Mouse (Mus musculus) kidney, adult 2 months (tissue): ENCODE measurements around the gene Hist1h2bk. TPM values are rescaled to one million over a fixed set of nuclear protein-coding genes. Genes with fewer than 3 reads are reported as not detected.
A peak's percentile ranks its signal among the peaks of the same experiment; 100 is the strongest.

ENCODE experiments used
- DNase-seq: peaks from one replicate; pipeline ENCODE4 v3.0.0; 2021
- H3K27ac ChIP-seq: fragments of 200-500 bp; 2 replicates; pipeline ENCODE4 v1.5.1; 2012; ENCODE audit warnings: low read depth, low read length, control low read depth, inconsistent platforms; ENCODE audit not compliant: insufficient read depth
- H3K27me3 ChIP-seq: fragments of 200-500 bp; replicated peaks from 2 replicates; pipeline ENCODE4 v1.6.1; 2012; ENCODE audit warnings: mild to moderate bottlenecking, moderate library complexity, low read length, inconsistent platforms; ENCODE audit not compliant: control insufficient read depth, insufficient read depth
- H3K36me3 ChIP-seq: fragments of 200-500 bp; 2 replicates; pipeline ENCODE4 v1.6.1; 2012; ENCODE audit warnings: mild to moderate bottlenecking, moderate library complexity, low read length, inconsistent platforms; ENCODE audit not compliant: control insufficient read depth, insufficient read depth
- H3K4me1 ChIP-seq: fragments of 200-500 bp; 2 replicates; pipeline ENCODE4 v1.6.1; 2011; ENCODE audit warnings: low read length; ENCODE audit not compliant: control insufficient read depth, insufficient read depth
- H3K4me3 ChIP-seq: fragments of 200-500 bp; 2 replicates; pipeline ENCODE4 v1.5.1; 2011; ENCODE audit warnings: mild to moderate bottlenecking, low read depth, low read length, control low read depth; ENCODE audit not compliant: insufficient read depth
- CTCF ChIP-seq: fragments of 200-500 bp; conservative IDR thresholded peaks from 2 replicates; pipeline ENCODE4 v1.5.1; 2011; ENCODE audit warnings: low read depth, mild to moderate bottlenecking, control low read depth, low read length, moderate library complexity, mixed read lengths; ENCODE audit not compliant: insufficient read depth, insufficient read length
- POLR2A ChIP-seq: fragments of 200-500 bp; IDR thresholded peaks from one replicate; pipeline ENCODE4 v1.6.1; 2011; ENCODE audit warnings: low read depth, low read length, control low read depth
- WGBS: fragments of 180-500 bp; shearing (Covaris S2); methylation state at CpG from one replicate; pipeline ENCODE4 v1.1.7; 2018; 5-methylcytosine and 5-hydroxymethylcytosine counted together
- polyA plus RNA-seq: library from polyadenylated mRNA; depleted of rRNA; stranded (reverse); fragments of >200 nt; gene quantifications from 2 replicates; pipeline ENCODE4 v1.2.3, GENCODE M21; 2012

The Hist1h2bk gene
- polyA plus RNA-seq, 1 experiment = 4.2 TPM

DNA sequence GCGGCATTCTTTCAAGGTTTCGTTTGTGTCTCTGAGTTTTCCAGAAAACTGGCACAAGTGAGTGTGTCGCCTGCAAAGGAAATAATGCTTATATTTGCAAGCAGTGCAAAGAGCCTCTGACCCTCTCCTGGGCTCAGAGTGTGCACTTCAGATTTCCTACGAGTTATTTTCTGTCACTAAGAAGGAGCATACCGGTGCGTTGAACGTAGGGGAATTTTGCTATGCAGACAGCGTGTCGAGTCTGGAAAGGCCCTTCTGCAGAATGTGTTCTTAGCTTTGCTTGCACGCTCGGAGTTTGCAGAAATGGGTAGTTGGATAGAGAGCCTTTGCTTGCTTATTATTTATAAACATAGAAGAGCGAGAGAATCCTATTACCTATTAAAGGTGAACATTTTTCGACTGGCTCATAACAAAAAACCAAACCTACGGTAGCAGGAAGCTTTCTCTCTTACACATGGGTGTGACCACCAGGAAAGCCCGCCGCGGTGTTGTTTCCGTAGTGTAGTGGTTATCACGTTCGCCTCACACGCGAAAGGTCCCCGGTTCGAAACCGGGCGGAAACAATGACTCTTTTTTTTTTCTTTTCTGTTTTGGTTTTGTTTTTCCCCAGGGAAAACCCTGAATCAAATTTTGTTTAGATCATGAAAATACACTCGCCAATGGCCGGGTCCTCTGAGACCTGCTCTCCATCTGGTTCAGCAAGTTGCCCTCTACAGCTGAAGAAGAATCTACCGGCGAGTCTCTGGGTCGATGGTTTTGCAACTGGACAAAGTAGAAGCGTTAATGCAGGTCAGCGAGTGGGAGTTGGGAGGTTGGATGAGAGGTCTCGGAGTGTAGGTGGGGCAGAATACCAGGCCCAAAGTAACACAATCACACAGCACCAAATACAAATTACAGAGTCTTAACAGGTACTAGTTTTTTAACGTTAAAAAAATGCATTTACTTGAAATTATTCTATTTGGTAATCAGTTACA is 9.3 kb upstream of the Hist1h2bk start:
- no peak overlapping the region for H3K27ac ChIP-seq
- 12% methylated on average over 35 of the region's 35 CpGs for WGBS
- no peaks in the 10 kb centered on the region for H3K27me3 ChIP-seq
- H3K36me3 ChIP-seq = no peaks in the 10 kb centered on the region
- peak; percentile 85 for DNase-seq
- H3K4me3 ChIP-seq = peak overlapping the region; percentile 11
- no peaks in the 10 kb centered on the region for H3K4me1 ChIP-seq
- TF ChIP-seq POLR2A (no peak), CTCF (no peak)

GRCm38 (mm10) chr13:22028673-22029460 is 6.8 kb upstream of the Hist1h2bk start:
- peak; percentile 97 for DNase-seq
- TF ChIP-seq POLR2A (no peak), CTCF (peak; percentile 98)
- Histone ChIP-seq H3K36me3 (no peaks in the 10 kb centered on the region), H3K4me1 (no peaks in the 10 kb centered on the region; the same call in 1 of the 2 replicates), H3K27ac (no peak overlapping the region), H3K4me3 (peak overlapping the region; percentile 51), H3K27me3 (no peaks in the 10 kb centered on the region)
- WGBS = 4% methylated on average over 40 of the region's 40 CpGs

DNA sequence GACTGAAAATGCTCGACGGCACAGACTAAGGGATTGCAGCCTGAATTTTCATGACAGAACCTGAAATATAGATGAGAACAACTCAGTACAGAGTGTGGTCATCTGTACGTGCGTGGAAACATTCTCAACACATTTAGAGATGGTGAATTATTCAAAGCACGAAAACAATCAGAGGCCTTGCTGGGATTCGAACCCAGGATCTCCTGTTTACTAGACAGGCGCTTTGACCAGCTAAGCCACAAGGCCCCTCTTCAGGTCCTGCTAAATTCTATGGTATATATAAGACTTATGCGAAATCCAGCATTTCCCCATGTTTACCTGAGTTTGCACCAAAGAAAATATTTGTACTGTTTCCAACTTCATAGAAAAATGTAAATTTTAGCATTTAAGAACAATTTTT is 5.7 kb upstream of the Hist1h2bk start:
- 63% methylated on average over 8 of the region's 8 CpGs for WGBS
- H3K27ac ChIP-seq = no peak overlapping the region

GRCm38 (mm10) chr13:22030493-22030892 is 5.2 kb upstream of the Hist1h2bk start:
- Histone ChIP-seq H3K27ac (no peak overlapping the region), H3K4me1 (no peaks in the 10 kb centered on the region; the same call in 1 of the 2 replicates), H3K4me3 (no peak overlapping the region), H3K27me3 (no peaks in the 10 kb centered on the region), H3K36me3 (no peaks in the 10 kb centered on the region)
- TF ChIP-seq CTCF (no peak), POLR2A (no peak)
- DNase-seq = peak; percentile 37
- WGBS = 4% methylated on average over 4 of the region's 4 CpGs

More for the DNA sequence above, 5.7 kb upstream of the Hist1h2bk start:
- TF ChIP-seq CTCF = no peak
- no peak for TF ChIP-seq POLR2A
- H3K36me3 ChIP-seq = no peaks in the 10 kb centered on the region
- no peak overlapping the region for H3K4me3 ChIP-seq
- no peaks in the 10 kb centered on the region; the same call in 1 of the 2 replicates for H3K4me1 ChIP-seq
- no peaks in the 10 kb centered on the region for H3K27me3 ChIP-seq
- DNase-seq = no peak

DNA sequence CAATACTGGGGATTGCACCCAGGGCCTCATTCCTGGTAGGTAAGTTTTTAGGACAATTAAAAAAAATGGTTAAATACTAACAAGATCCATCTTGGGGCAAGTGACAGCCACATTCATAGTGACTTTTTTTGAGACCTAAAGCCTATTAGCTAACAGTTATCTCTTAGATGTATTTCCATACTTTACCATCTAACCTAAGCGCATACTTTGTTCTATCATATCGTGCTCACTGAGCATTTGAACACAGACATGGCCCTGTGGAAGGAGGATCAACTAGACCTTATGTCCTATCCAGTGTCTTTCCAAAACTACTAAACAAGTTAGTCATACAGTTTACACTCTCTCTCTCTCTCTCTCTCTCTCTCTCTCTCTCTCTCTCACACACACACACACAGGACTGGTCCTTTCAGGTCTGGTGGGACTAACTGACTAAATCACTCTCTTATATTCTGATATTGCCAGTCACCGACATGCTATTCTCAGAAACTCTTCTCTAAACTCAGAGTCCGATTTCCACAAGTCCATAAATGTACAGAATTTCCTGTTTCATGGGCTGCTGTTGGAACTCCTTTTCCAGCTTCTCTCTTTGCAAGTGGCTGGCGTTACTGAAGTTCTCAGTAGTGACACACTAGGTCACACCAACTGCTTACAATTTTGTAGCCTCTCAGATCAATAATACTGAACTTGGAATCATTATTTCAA is 1.8 kb upstream of the Hist1h2bk start:
- Histone ChIP-seq H3K36me3 (no peaks in the 10 kb centered on the region), H3K27me3 (no peaks in the 10 kb centered on the region), H3K4me1 (peaks cover 3% of the 10 kb centered on the region; the same call in 1 of the 2 replicates), H3K4me3 (no peak overlapping the region), H3K27ac (peak overlapping the region; percentile 89)
- 46% methylated on average over 5 of the region's 5 CpGs for WGBS
- TF ChIP-seq POLR2A (no peak), CTCF (no peak)
- DNase-seq = no peak

DNA sequence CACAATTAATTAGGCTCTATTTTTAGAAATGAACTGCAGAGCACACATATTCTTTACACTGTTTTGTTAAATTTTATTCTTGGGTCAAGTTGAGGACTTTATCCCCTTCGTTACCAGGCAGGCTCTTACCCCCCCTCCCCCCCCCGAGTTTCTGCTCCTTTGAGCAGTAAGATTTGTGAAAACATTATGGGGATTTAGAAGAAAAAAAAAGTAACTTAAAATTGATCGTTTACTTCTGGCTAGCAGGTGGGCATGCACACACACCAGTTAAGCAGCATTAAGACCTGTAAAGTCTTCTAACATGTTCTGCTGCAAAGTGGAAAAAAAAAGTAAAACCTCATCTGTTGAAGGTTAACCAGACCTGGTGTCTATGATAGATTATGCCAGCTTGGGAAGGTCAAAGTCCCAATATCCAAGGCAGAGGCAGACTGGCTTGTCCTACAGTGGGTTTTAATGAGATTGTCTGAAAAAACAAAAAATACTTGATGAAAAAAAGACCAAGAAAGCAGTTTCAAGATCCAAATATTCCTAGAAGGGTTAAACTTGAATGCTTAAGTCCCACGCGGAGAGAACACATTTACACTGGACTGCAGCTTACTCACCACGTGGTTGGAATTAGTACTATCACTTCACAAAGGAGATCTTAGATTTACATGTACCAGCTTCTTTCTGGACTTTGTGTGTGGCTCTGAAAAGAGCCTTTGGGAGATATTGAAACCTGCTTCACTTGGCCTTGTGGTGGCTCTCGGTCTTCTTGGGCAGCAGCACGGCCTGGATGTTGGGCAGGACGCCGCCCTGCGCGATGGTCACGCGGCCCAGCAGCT is 1.0 kb upstream of the Hist1h2bk start:
- no peaks in the 10 kb centered on the region for H3K36me3 ChIP-seq
- peak overlapping the region; percentile 31; the same call in 1 of the 2 replicates for H3K4me3 ChIP-seq
- peak overlapping the region; percentile 96 for H3K27ac ChIP-seq
- TF ChIP-seq POLR2A (no peak), CTCF (no peak)
- WGBS = 3% methylated on average over 14 of the region's 14 CpGs
- H3K4me1 ChIP-seq = peaks cover 3% of the 10 kb centered on the region; the same call in 1 of the 2 replicates
- peak; percentile 84 for DNase-seq
- H3K27me3 ChIP-seq = no peaks in the 10 kb centered on the region
